Mouse (Mus musculus) erythroid progenitor cell, adult 5-6 weeks (primary cell): ENCODE measurements around the gene Prcd. TPM values are rescaled to one million over a fixed set of nuclear protein-coding genes. Genes with fewer than 3 reads are reported as not detected.
A peak's percentile ranks its signal among the peaks of the same experiment; 100 is the strongest.
"Not testable (repeated sequence)": the region's sequence is repeated elsewhere in the genome, so short reads cannot be mapped to it uniquely, and the experiment has no call there.

Experiments used
- ATAC-seq: replicated peaks from 2 replicates; pipeline ENCODE4 v1.8.0; 2016; ENCODE audit warnings: moderate number of reproducible peaks, mild to moderate bottlenecking, moderate TSS enrichment, inconsistent platforms; ENCODE audit not compliant: poor library complexity, low FRiP score, severe bottlenecking
- total RNA-seq, 2 experiments: library from RNA; stranded (forward) in 1 of 2; stranded (reverse) in 1 of 2; fragments of 150-400 nt in 1 of 2; fragments of 186-747, 209-891 nt in 1 of 2; gene quantifications; 2 replicates each; pipeline versions ENCODE4 v1.2.3 to v1.2.4; 2015 to 2017; ENCODE audit warnings: low replicate concordance in 2 of 2

Gene Prcd
- total RNA-seq, 2 experiments from 2014 or later = not detected

DNA sequence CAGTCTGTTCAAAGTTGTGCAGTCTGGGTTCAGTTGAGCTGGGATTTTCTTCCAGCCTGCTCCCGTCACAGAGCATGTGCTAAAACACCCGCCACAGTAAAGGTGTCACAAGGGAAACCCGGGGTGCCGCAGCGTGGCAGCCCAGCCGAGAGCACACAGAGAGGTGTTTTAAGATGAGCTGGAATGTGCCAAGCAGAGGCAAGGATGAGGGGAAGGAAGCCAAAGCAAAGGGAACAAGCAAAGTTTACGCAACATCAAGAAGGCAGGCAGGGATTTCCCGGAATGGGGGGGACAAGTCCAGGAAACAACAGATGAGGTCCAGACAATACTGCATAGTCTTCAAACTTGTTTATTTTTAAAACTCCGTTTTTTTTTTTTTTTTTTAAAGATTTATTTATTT lies 13.2 kb downstream of the Prcd start:
- ATAC-seq = no peak

DNA sequence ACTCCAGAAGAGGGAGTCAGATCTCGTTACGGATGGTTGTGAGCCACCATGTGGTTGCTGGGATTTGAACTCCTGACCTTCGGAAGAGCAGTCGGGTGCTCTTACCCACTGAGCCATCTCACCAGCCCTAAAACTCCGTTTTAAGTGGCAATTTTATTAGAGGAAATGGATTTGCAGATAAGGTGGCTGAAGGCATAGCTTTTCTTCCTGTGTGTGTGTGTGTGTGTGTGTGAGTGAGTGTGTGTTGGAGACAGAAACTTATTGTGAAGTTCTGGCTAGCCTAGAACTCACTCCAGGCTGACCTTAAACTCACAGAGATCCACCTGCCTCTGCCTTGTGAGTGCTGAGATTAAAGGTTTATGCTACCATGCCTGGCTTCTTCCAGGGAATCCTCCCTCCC lies 13.7 kb downstream of the Prcd start:
- not testable (repeated sequence) for ATAC-seq

- no peak for ATAC-seq
These were observed 14.6 kb downstream of the Prcd start for GRCm38 (mm10) chr11:116667930-116668329.

DNA sequence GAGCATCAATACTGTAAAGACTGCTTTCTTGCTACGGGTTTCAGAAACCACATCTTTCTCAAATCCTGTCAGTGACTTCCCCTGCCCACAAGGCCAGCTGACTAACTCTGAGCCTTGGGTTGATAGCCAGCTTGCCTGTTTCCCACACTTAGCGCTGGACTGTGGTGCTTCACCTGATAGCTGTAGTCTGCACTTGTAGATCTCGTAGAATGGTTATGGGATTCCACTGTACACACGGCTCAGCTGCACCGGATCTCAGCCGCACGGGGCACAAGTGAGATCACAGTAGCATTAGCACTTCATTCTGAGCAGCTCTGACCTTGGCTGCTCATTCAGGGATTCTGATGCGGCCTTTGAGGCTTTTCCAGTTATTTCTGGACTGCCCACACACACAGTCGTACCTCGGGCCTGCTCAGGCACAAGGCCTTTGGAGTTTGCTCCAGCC lies 15.1 kb downstream of the Prcd start:
- ATAC-seq = no peak

- no peak for ATAC-seq
These were observed 15.5 kb downstream of the Prcd start for GRCm38 (mm10) chr11:116668839-116669238.

- no peak for ATAC-seq
These were observed 16.0 kb downstream of the Prcd start for GRCm38 (mm10) chr11:116669316-116669715.

GRCm38 (mm10) chr11:116669787-116670365 lies 16.5 kb downstream of the Prcd start:
- no peak for ATAC-seq

GRCm38 (mm10) chr11:116670386-116670785 lies 17.1 kb downstream of the Prcd start:
- ATAC-seq = no peak

DNA sequence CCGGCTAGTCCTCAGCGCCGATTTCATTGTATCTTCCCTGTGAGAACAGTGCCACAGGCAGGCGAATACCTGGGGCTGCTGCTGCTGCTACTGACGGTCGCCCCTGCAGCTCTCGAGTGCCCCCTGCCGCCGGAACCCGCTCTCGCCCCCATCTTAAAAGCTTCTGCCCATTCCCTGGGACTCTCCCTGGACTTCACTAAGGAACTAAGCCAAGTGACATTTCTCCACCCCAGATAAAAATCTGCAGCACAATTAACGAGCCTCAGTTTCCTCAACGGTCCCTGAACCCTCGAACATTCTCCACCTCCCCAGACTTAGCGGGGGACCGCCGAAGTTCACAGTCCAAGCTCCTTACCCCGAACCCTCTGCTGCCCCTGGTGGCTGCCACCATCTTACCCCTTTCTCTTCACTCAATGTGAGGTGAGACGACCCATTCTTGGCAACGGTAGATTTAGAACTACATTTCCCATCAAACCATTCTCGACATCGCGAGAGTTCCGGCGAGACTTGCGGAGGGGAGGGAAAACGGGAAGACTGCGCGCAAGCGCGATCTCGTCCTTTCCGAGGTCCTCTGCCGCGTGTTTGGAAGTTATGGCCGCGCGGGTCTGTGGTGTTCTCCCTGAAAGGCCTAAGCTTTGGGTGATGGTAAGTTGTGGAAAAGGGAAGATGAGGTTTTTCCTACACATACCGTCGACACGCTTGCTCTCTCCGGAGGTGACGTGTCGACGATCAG lies 17.9 kb downstream of the Prcd start:
- peak; percentile 93 for ATAC-seq

GRCm38 (mm10) chr11:116671845-116672434 lies 18.6 kb downstream of the Prcd start:
- ATAC-seq = peak; percentile 27

DNA sequence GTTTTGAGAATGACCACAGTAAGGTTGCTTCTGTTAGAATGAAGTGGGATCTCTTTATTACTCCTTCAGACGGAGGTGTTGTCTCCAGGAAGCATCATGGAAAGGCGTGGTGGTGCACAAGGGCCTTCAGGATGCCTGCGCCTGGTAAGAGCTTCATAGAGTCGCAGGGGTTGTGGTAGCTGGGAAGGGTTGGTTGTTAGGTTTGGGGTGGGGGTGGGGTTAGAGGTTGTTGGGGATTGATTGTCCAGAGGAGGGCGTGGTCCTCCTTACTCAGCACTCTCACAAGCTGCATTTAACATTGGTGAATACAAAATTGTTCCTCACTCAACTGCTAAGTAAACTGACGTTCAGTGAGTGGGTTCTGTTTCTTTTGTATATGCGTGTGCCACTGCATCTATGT lies 19.3 kb downstream of the Prcd start:
- 0 out of 2 replicates have a peak, but pooled peaks have one; percentile 9 for ATAC-seq

GRCm38 (mm10) chr11:116673410-116673809 lies 20.1 kb downstream of the Prcd start:
- ATAC-seq = no peak

DNA sequence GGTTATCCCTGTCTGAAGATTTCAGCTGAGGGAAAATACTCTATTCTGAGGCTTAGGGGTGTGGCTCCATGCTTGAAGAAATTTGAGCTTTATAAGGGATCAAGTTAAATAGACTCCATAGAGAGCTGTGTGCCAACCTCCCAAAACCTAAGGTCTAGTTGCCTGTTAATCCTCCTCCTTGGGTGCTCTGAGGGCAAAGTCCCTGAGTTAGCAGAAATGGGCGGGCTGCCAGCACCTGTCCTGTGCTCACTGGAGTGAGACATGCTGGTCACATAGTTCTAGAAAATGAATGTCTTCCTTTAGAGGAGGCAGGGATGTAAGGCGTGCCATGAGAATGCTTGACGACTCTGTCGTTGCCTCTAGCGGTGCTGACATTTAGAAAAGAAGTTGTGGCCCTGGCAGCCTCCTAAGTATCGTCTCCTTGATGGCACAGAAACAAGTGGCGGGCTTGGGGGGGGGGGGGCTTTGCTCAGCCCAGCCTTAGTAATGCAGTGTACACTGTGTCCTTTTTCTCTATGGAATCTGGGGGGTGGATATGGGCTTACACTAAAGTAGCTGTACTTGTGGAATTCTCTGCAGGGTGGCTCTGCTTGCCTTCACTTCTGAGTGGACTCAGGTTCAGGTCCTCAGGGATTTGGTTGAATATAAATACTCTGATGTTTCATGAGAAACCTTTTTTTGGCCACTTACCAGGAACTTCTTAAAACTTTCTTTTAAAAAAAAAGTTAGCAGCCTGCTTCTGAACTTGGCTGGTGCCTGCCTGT lies 21.5 kb downstream of the Prcd start:
- no peak for ATAC-seq

DNA sequence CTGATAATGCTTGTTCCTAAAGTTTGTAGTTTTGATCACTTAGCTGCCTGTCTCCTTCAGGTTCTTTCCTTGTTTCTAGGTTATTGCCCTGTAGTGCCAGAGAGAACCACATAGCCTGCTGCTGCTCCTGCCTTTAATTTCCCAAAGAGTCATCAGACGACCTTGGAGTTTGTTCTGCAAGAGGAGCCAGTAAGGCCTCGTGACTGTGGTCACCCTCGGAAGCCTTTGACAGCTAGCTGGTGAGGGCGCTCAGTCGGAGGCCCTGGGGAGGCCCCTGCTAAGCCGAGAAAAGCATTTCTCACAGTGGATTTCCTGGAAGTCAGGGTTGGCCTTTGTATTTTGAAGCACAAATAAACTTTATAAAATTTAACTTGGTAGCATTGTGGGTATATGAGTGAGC lies 22.1 kb downstream of the Prcd start:
- not testable (repeated sequence) for ATAC-seq

- no peak for ATAC-seq
These were observed 23.0 kb downstream of the Prcd start for GRCm38 (mm10) chr11:116676175-116676976.

DNA sequence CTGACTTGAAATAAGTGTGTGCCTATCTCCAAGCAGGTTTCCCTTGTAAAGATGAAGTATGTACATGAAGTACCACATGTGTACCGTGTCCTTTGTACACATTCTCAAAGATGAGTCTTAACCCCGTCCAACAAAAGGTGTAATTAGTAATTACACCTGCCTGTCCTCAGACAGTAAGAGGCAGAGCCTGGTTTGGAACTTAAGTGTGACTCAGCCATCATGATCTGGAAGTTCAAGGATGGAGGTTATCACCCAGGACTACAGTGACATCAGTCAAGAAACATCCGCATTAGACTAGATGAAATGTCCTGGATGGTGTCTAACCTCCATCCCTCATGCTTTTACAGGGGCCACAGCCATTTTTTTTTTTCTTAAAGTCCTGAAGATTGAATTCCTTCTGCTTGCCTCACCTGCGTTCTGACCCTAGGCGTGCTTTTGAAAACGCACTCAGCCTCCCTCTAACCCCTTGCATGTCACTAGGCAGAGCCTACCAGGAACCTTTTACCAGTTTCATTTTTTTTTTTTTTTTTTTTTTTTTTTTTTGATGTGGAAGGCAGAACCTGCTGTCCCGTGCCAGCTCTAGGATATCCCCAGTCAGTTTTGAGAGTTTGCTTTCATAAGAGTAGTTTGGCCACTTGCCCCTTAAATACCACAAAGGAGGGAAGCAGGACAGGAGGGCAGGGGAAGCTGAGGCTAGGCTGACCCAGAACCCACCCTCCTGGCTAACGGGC lies 24.5 kb downstream of the Prcd start:
- ATAC-seq = no peak

DNA sequence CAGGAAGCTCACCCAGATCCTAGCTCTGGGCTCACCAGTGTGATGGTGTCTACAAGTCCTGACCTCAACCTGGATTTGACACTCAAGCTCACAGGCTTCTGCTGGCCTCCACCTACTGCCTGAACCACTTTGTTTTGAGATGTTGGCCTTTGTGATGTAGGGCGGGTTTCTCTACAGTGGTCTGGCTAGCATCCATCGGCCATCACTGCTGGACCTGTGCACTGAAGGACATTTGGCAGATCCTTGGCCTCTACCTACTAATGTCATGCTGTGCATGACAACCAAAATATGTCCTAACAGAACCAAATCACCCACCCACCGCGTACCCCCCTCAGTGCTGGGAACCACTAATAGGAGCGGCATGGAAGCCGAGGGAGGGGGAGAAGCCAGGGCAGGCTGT lies 25.8 kb downstream of the Prcd start:
- no peak for ATAC-seq

DNA sequence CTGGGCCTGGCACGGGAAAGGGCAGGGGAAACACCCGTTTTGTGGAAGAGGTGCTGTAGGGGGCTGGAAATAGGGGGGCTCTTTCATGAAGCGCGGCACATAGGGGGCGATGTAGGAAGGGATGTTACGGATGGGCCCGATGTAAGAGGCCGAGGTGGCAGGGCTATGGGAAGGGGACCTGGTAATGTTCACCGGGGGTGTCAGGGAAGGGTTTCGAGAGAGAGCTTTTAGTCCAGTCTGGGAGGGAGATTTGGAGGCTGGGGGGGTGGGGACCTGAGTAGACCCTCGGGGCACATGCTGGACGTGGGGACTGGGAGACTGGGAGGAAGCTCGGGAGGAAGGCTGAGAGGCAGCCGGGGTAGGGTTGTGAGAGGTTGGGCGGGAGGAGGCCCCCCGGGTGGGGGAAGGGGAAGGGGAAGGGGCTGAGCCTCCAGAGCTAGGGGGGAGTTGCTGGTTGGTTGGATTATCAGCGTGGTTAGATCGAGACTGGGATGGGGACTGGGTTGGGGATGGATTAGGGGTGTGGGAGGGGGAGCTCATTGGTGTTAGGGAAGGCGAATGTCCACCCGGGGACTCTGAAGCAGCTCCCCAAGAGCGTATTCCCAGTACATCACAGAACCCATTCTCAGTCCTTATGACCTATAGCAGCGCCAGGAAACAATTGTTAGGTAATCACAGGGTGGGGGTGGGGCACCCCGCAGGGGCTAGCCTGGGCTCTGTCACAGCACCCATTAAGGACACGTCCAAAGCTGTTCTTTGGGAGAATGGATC lies 27.2 kb downstream of the Prcd start:
- no peak for ATAC-seq
